Mouse (Mus musculus) thymus, adult 2 months (tissue): Measurements from ENCODE around the gene Tcf12.

ENCODE experiments used
- CTCF ChIP-seq: fragments of 200-500 bp; IDR thresholded peaks from 2 replicates; pipeline ENCODE4 v1.5.1; 2012; ENCODE audit warnings: mild to moderate bottlenecking, control low read depth, low read length, moderate library complexity, borderline replicate concordance; ENCODE audit not compliant: control insufficient read depth, poor library complexity, insufficient read depth; ENCODE audit errors: extremely low read depth
- POLR2A ChIP-seq: fragments of 200-500 bp; IDR thresholded peaks from 2 replicates; pipeline ENCODE4 v1.6.1; 2012; ENCODE audit warnings: mild to moderate bottlenecking, low read length, control low read depth, moderate library complexity; ENCODE audit not compliant: control insufficient read depth, poor library complexity, insufficient read depth; ENCODE audit errors: extremely low read depth

GRCm38 (mm10) chr9:72094675-72095074, 17.0 kb downstream of the Tcf12 start:
- no peak for TF ChIP-seq POLR2A
- no peak for TF ChIP-seq CTCF
